Mouse (Mus musculus) erythroblast, embryonic 14.5 days (primary cell): ENCODE results near the gene Nans.

Source experiments
- GATA1 ChIP-seq: IDR thresholded peaks from 2 replicates; pipeline ENCODE4 v1.6.1; 2012; ENCODE audit warnings: low read length, inconsistent platforms, mixed read lengths
- TAL1 ChIP-seq: IDR thresholded peaks from 3 replicates; pipeline ENCODE4 v1.6.1; 2012; ENCODE audit warnings: low read length, inconsistent platforms, mixed read lengths

DNA sequence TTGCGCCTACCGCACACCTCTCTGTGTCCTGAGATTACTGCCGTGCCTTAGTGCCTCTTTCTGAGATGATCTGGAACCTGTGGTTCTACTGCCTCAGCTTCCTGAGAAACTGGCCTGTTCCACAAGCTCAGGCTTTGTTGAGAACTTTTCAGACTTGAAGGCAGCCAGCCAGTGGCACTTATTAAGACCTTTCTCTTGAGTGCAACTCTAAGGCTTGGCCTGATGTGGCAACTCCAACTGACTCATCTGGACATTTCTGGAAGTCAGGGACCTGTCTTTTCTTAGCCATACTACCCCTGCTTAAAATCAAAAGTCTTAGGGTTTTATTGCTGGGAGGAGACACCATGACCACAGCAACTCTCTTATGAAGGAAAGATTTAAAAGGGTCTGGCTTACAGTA, 31.9 kb upstream of the Nans start:
- TF ChIP-seq TAL1 (no peak), GATA1 (no peak)
